Mouse (Mus musculus) erythroblast, adult 5-6 weeks (primary cell): ENCODE data around the gene Tm9sf4. TPM values are rescaled to one million over a fixed set of nuclear protein-coding genes. Genes with fewer than 3 reads are reported as not detected.

ENCODE experiments used
- ATAC-seq: replicated peaks from 2 replicates; pipeline ENCODE4 v1.8.0; 2016; ENCODE audit warnings: moderate number of reproducible peaks, mild to moderate bottlenecking, moderate TSS enrichment, inconsistent platforms; ENCODE audit not compliant: poor library complexity, low FRiP score, severe bottlenecking
- total RNA-seq, 2 experiments: library from RNA; stranded (forward) in 1 of 2; stranded (reverse) in 1 of 2; fragments of 150-400 nt in 1 of 2; fragments of 200-764, 138-1000 nt in 1 of 2; gene quantifications; 2 replicates each; pipeline versions ENCODE4 v1.2.3 to v1.2.4; 2015 to 2017; ENCODE audit warnings: low replicate concordance in 2 of 2

Gene Tm9sf4
- total RNA-seq, 2 experiments from 2014 or later: 16.9 to 23.3 TPM

DNA sequence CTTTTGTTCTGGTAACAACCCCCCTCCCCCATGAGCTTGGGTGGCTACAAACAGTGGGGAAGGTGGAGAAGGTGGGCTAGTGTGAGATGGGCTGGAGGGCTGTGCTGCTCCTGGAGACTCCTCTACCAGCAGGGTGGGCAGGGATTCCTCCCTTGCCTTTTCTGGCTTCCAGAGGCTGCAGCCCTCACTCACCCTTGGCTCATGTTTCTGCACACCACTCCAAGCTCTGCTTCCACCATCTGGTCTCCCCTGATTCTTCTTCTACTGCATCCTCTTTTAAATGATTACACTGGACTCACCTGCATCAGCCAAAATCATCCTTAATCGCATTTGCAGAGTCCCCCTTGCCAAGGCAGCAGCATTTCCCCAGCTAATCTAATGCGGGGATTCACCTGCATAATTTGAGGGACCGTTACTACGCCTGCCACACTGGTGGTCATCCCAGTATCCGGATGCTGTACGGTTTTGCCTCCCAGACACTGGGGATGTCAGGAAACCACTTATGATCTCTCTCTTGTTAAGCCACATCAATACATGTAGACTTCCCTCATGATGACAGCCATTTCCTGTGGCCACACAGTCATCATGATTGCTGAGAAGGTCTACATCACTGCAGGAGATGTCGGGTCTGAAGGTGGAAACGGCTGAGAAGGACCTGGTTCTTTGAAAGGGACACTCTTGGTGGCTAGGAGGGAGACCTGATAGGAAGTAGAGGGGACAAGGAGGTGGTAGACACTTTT lies 9.0 kb upstream of the Tm9sf4 start:
- no peak for ATAC-seq

DNA sequence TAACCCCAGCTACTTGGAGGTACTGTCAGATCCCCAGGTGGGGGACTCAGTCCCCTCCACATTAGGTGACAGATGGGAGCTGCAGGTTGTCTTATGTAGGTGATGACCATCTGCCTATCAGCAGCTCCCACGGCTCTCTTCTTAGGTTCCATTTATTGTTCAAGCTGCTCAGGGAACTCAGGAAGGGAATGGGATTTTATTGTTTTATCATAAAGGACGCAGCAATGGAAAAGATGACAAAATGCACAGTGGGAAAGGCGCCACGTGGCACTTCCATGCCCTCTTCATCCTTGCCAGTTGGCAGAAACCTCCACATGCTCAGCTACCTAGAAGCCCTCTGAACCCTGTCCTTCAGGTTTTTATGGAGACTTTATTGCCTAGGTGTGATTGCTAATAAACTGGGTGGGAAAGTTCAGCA lies 8.1 kb upstream of the Tm9sf4 start:
- ATAC-seq: no peak

GRCm38 (mm10) chr2:153157270-153157669 lies 3.8 kb upstream of the Tm9sf4 start:
- ATAC-seq: no peak

GRCm38 (mm10) chr2:153160133-153160532 lies 970 bp upstream of the Tm9sf4 start:
- no peak for ATAC-seq

DNA sequence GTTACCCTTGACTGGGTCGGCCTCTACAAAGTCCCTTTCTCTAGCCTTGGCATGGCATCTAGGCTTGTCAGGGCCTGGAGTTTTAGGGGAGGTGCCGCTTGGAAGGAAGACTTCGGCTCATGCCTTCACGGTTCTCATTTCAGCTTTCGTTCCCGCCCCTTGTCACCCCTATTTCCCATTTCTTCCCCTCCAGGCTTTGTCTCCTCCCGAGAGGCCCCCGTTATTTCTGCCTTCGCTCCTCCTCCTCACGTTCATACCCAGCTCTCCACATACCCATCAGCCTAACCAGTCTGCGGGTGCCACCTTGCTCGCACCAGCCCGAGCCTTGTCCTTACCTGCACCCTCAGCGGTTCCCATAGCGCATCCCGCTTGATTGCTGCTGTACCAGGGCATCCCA lies 579 bp downstream of the Tm9sf4 start:
- peak; percentile 56 for ATAC-seq

DNA sequence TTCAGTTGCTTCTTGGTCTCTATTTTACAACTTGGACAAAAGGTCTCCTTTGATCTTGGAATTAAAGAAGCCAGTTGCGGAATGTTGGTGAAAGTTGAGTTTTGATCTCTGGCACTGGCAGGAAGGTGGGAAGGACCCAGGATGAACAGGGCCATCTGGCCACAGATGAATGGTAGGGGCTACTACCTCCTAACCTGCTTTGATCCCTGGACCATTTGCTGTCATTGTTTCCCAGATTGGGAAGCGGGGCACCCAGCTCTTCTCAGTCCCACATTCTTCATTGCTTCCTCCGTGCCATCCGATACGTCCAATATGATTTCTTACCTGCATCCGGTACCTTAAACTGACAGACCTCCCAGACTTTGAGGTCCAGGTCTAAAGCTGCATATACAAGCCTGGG lies 6.0 kb downstream of the Tm9sf4 start:
- ATAC-seq: no peak

DNA sequence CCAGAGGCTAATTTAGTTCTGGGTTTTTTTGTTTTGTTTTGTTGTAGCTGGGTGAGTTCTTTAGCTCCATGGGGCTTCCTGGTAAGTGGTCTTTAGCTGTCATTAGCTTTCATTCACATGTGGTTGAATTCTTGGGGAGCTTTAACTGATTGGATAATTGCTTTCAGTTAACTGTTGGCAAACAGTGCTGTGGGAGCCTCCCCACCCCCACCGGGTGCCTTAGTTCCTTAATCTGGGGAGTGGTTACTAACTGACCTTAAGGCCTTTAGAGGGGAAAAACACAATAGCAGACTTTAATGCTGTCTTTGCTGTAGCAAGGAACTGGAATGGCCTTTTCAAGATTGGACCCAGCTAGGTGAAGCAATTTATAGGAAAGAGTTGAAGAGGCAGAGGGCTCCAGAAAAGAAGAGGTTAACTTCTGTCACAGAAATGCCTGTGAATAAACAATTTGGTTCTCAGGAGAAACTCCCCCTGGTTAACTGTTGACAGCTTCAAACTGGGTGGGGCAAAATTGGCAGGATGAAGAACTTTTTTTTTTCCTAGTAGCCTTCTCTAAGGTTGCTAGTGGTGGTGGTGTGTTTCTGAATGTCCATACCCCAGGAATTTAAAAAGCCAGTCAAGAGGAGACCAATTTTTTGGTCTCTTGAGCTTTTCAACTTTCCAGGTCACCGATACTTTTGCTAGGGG lies 7.2 kb downstream of the Tm9sf4 start:
- ATAC-seq: no peak

- ATAC-seq: no peak
Measured at GRCm38 (mm10) chr2:153170490-153171224, 9.6 kb downstream of the Tm9sf4 start.

DNA sequence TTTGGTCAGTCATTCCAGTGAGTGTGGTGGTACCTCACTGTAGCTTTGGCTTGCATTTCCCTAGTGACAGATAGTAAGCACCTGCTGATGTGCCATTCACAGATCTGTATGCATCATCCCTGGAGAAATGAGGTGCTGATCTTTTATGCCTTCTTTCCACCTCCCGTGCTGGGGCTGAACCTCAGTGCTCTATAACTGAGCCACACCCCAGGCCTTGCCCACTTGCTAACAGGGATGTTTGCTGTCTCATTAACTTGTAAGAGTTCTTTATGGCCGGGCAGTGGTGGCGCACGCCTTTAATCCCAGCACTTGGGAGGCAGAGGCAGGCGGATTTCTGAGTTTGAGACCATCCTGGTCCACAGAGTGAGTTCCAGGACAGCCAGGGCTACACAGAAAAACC lies 10.9 kb downstream of the Tm9sf4 start:
- no peak for ATAC-seq

- ATAC-seq: no peak
Measured at GRCm38 (mm10) chr2:153175995-153176570, 15.0 kb downstream of the Tm9sf4 start.

- no peak for ATAC-seq
Measured at GRCm38 (mm10) chr2:153177188-153177587, 16.1 kb downstream of the Tm9sf4 start.

DNA sequence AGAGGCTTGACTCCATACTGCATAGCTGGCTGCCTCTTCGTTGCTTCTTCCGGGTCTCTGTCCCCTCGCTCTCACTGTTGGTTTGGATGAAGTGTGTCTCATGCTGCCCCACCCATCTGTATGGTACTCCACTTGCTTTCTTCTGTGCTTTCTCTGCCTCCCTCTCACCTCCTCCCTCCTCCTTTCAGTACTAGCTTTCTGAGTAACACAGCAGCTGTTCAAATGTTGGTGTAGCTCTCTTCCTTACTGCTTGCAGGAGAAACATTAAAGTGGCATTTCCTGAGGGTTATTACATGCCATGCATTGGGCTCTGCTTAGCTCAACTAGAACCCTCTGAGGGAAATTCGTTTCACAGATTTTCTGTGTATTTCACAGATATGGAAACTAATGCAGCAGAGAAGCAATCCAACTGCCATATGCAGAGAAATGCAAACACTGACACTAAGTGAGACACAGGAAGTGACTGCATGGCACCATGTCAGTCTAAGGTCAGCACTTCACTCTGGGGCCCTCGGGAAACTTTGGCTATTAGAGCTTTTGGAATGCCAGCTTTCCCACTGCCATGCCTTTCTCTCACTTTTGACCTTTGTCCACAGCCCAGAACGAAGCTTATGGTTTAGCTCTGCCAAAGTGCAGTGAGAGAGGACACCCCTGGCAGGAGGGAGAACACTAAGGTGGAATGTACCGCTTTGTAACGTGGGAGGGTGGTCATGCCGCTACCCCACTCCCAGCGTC lies 18.2 kb downstream of the Tm9sf4 start:
- ATAC-seq: no peak

DNA sequence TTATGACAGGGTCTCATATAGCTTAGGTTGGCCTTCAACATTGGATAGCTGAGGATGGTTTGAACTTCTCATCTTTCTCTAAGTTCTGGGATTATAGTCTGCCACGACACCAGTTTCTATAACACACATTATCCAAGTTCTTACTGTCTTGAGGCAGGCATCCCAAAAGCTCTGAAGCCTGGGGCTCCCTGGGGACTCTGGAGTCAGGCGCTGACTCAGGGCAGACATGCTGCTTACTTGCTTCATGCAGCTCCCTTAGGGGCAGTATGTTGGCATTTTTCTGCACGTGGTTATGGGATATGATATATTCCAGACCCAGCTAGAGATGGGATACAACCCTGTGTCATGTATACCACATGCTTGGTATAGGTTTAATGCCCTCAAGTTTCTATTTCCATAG lies 18.9 kb downstream of the Tm9sf4 start:
- ATAC-seq: no peak

DNA sequence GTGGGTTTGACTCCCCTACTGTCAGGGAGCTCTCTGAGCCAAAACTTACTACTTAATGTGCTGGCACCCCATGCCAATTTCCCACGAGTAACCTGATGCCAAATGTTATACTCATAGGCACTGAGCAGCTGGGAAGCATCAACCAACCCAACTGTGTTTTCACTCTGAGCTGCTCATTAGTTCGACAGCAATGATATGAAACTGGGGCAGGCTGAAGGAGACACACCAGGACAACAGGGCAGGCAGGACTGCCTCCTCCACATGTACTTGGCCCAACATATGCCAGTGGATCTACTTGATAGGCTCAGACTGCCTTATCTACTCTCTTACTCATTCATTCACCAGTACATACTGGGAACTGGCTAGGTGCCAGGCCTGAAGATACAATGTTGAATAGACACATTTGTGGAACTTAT lies 25.1 kb downstream of the Tm9sf4 start:
- peak; percentile 62 for ATAC-seq

GRCm38 (mm10) chr2:153187848-153188247 lies 26.7 kb downstream of the Tm9sf4 start:
- no peak for ATAC-seq

DNA sequence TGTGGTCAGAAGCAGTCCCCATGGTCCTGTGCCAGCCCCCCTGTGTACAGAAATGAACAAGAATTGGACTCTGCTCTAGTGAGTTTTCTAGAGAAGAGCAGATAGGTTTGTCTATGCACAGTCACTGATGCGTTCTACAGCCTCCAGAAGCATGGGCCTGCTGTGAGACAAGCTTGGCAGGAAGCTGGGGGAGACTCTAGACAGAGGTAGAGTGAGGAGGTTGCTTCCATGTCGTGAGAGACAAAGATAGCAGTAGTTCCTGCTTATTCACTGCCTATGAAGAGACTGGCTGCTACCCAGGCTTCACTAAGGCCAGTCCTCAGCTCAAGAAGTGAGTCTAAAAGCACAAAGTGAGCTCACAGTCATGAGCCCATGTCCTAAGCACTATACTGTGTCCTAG lies 30.1 kb downstream of the Tm9sf4 start:
- no peak for ATAC-seq

- 0 out of 2 replicates have a peak, but pooled peaks have one; percentile 34 for ATAC-seq
Measured at GRCm38 (mm10) chr2:153194255-153194654, 33.2 kb downstream of the Tm9sf4 start.

GRCm38 (mm10) chr2:153198485-153198884 lies 37.4 kb downstream of the Tm9sf4 start:
- ATAC-seq: no peak

- ATAC-seq: no peak
Measured at GRCm38 (mm10) chr2:153199114-153199513, 38.0 kb downstream of the Tm9sf4 start.

- no peak for ATAC-seq
Measured at GRCm38 (mm10) chr2:153202766-153203165, 41.7 kb downstream of the Tm9sf4 start.
